Mouse (Mus musculus) MEL (cell line): ENCODE data around the gene Cog7. TPM values are rescaled to one million over a fixed set of nuclear protein-coding genes. Genes with fewer than 3 reads are reported as not detected.

Experiments used
- DNase-seq: peaks from one replicate; pipeline ENCODE4 v3.0.0; 2011; ENCODE audit warnings: low read depth, low spot score
- H3K27ac ChIP-seq: 2 replicates; pipeline ENCODE4 v1.5.1; 2012; ENCODE audit warnings: low read depth, mild to moderate bottlenecking, control low read depth, low read length, moderate library complexity; ENCODE audit not compliant: control insufficient read depth
- H3K27me3 ChIP-seq, 2 experiments: fragments of 150-350 bp in 1 of 2; sonication (generic) in 1 of 2; 2 replicates each; pipeline ENCODE4 v1.6.1; 2012; ENCODE audit warnings: low read length in 2 of 2, mild to moderate bottlenecking in 2 of 2, improper control_type of control experiment in 1 of 2, moderate library complexity in 1 of 2; ENCODE audit not compliant: insufficient read depth in 2 of 2, control insufficient read depth in 1 of 2
- H3K36me3 ChIP-seq, 2 experiments: 2 replicates each; pipeline ENCODE4 v1.6.1; 2012 to 2014; ENCODE audit warnings: low read length in 2 of 2, improper control_type of control experiment in 1 of 2, inconsistent platforms in 1 of 2, mild to moderate bottlenecking in 1 of 2; ENCODE audit not compliant: insufficient read depth in 2 of 2, control insufficient read depth in 1 of 2
- H3K4me1 ChIP-seq, 2 experiments: fragments of 150-350 bp in 1 of 2; sonication (generic) in 1 of 2; 2 replicates each; pipeline ENCODE4 v1.6.1; 2012; ENCODE audit warnings: low read length in 2 of 2, improper control_type of control experiment in 1 of 2, mild to moderate bottlenecking in 1 of 2; ENCODE audit not compliant: insufficient read depth in 2 of 2, control insufficient read depth in 1 of 2
- H3K4me3 ChIP-seq, 2 experiments: fragments of 150-350 bp in 1 of 2; sonication (generic) in 1 of 2; 2 replicates each; pipeline ENCODE4 v1.5.1; 2012; ENCODE audit warnings: low read depth in 2 of 2, low read length in 2 of 2, mild to moderate bottlenecking in 2 of 2, moderate library complexity in 2 of 2, control low read depth in 1 of 2, improper control_type of control experiment in 1 of 2; ENCODE audit not compliant: control insufficient read depth in 1 of 2, insufficient read depth in 1 of 2
- H3K79me2 ChIP-seq: 2 replicates; pipeline ENCODE4 v1.6.1; 2012; ENCODE audit warnings: mild to moderate bottlenecking, low read length, moderate library complexity; ENCODE audit not compliant: control insufficient read depth, poor library complexity, insufficient read depth
- H3K9ac ChIP-seq: 2 replicates; pipeline ENCODE4 v1.6.1; 2012; ENCODE audit warnings: low read depth, mild to moderate bottlenecking, control low read depth, low read length, moderate library complexity; ENCODE audit not compliant: control insufficient read depth, poor library complexity, severe bottlenecking
- H3K9me3 ChIP-seq: fragments of 150-350 bp; sonication (generic); replicated peaks from 2 replicates; pipeline ENCODE4 v1.6.1; 2012; ENCODE audit warnings: mild to moderate bottlenecking, low read length, improper control_type of control experiment, moderate library complexity; ENCODE audit not compliant: insufficient read depth
- BHLHE40 ChIP-seq: IDR thresholded peaks from 2 replicates; pipeline ENCODE4 v1.6.1; 2012; ENCODE audit warnings: low read depth, mild to moderate bottlenecking, inconsistent platforms, low read length, improper control_type of control experiment, borderline replicate concordance
- CHD1 ChIP-seq: IDR thresholded peaks from 2 replicates; pipeline ENCODE4 v1.6.1; 2012; ENCODE audit warnings: low read depth, mild to moderate bottlenecking, inconsistent platforms, low read length, improper control_type of control experiment
- CHD2 ChIP-seq: IDR thresholded peaks from 2 replicates; pipeline ENCODE4 v1.6.1; 2011; ENCODE audit warnings: low read length, improper control_type of control experiment
- CTCF ChIP-seq, 3 experiments: IDR thresholded peaks in 2 of 3; conservative IDR thresholded peaks in 1 of 3; 2 replicates each; pipeline ENCODE4 v1.5.1; 2011 to 2012; ENCODE audit warnings: low read length in 3 of 3, low read depth in 2 of 3, mild to moderate bottlenecking in 2 of 3, improper control_type of control experiment in 1 of 3, inconsistent platforms in 1 of 3, mixed read lengths in 1 of 3, moderate library complexity in 1 of 3; ENCODE audit not compliant: control insufficient read depth in 1 of 3, insufficient read depth in 1 of 3, poor library complexity in 1 of 3, severe bottlenecking in 1 of 3
- E2F4 ChIP-seq: IDR thresholded peaks from 2 replicates; pipeline ENCODE4 v1.6.1; 2011; ENCODE audit warnings: low read depth, low read length, improper control_type of control experiment, borderline replicate concordance
- ELF1 ChIP-seq: IDR thresholded peaks from 2 replicates; pipeline ENCODE4 v1.6.1; 2014; ENCODE audit warnings: low read depth, mild to moderate bottlenecking, inconsistent platforms, low read length, improper control_type of control experiment, moderate library complexity
- EP300 ChIP-seq, 2 experiments: IDR thresholded peaks; 2 replicates each; pipeline ENCODE4 v1.6.1; 2011; ENCODE audit warnings: improper control_type of control experiment in 2 of 2, low read length in 2 of 2, low read depth in 1 of 2, mild to moderate bottlenecking in 1 of 2
- ETS1 ChIP-seq: IDR thresholded peaks from 2 replicates; pipeline ENCODE4 v1.6.1; 2012; ENCODE audit warnings: low read depth, mild to moderate bottlenecking, inconsistent platforms, low read length, improper control_type of control experiment, moderate library complexity
- GATA1 ChIP-seq: IDR thresholded peaks from 2 replicates; pipeline ENCODE4 v1.6.1; 2011; ENCODE audit warnings: low read depth, low read length, improper control_type of control experiment
- HCFC1 ChIP-seq: IDR thresholded peaks from 2 replicates; pipeline ENCODE4 v1.6.1; 2012; ENCODE audit warnings: low read depth, mild to moderate bottlenecking, inconsistent platforms, low read length, improper control_type of control experiment, moderate library complexity
- MEF2A ChIP-seq: IDR thresholded peaks from 2 replicates; pipeline ENCODE4 v1.6.1; 2014; ENCODE audit warnings: low read depth, mild to moderate bottlenecking, inconsistent platforms, low read length, improper control_type of control experiment; ENCODE audit not compliant: poor library complexity, insufficient replicate concordance, severe bottlenecking; ENCODE audit errors: extremely low read depth
- MYB ChIP-seq: IDR thresholded peaks from 2 replicates; pipeline ENCODE4 v1.6.1; 2011; ENCODE audit warnings: mild to moderate bottlenecking, low read depth, low read length, improper control_type of control experiment
- MYC ChIP-seq: IDR thresholded peaks from 2 replicates; pipeline ENCODE4 v1.6.1; 2011; ENCODE audit warnings: low read depth, mild to moderate bottlenecking, low read length, improper control_type of control experiment, moderate library complexity
- NELFE ChIP-seq: IDR thresholded peaks from 2 replicates; pipeline ENCODE4 v1.6.1; 2011; ENCODE audit warnings: low read depth, low read length, improper control_type of control experiment
- POLR2AphosphoS2 ChIP-seq: IDR thresholded peaks from 2 replicates; pipeline ENCODE4 v1.6.1; 2011; ENCODE audit warnings: low read length, improper control_type of control experiment
- POLR2AphosphoS5 ChIP-seq: IDR thresholded peaks from 2 replicates; pipeline ENCODE4 v1.6.1; 2012; ENCODE audit warnings: low read depth, borderline replicate concordance, mild to moderate bottlenecking, inconsistent platforms, low read length, moderate library complexity, mixed read lengths
- RAD21 ChIP-seq: IDR thresholded peaks from 2 replicates; pipeline ENCODE4 v1.6.1; 2011; ENCODE audit warnings: mild to moderate bottlenecking, low read depth, low read length, improper control_type of control experiment
- RCOR1 ChIP-seq: IDR thresholded peaks from 2 replicates; pipeline ENCODE4 v1.6.1; 2012; ENCODE audit warnings: low read depth, mild to moderate bottlenecking, inconsistent platforms, low read length, improper control_type of control experiment
- TBP ChIP-seq: IDR thresholded peaks from 2 replicates; pipeline ENCODE4 v1.8.0; 2011; ENCODE audit warnings: low read depth, low read length, improper control_type of control experiment
- TCF12 ChIP-seq: IDR thresholded peaks from 2 replicates; pipeline ENCODE4 v1.6.1; 2014; ENCODE audit warnings: low read depth, mild to moderate bottlenecking, inconsistent platforms, low read length, improper control_type of control experiment, moderate library complexity
- ZC3H11A ChIP-seq: IDR thresholded peaks from 2 replicates; pipeline ENCODE4 v1.6.1; 2012; ENCODE audit warnings: low read depth, mild to moderate bottlenecking, inconsistent platforms, low read length, improper control_type of control experiment
- ZKSCAN1 ChIP-seq: IDR thresholded peaks from 2 replicates; pipeline ENCODE4 v1.6.1; 2012; ENCODE audit warnings: low read depth, mild to moderate bottlenecking, inconsistent platforms, low read length, improper control_type of control experiment, moderate library complexity
- ZMIZ1 ChIP-seq: IDR thresholded peaks from 2 replicates; pipeline ENCODE4 v1.6.1; 2012; ENCODE audit warnings: low read depth, mild to moderate bottlenecking, inconsistent platforms, low read length, improper control_type of control experiment, moderate library complexity
- ZNF384 ChIP-seq: IDR thresholded peaks from 2 replicates; pipeline ENCODE4 v1.6.1; 2012; ENCODE audit warnings: low read depth, mild to moderate bottlenecking, inconsistent platforms, low read length, improper control_type of control experiment
- polyA plus RNA-seq, 2 experiments: library from polyadenylated mRNA; stranded (reverse) in 1 of 2; unstranded in 1 of 2; fragments of >175 nt in 1 of 2; fragments of >200 nt in 1 of 2; gene quantifications; 2 replicates each; pipeline versions ENCODE4 v1.2.1 to v1.2.4; 2012; ENCODE audit warnings: low replicate concordance in 2 of 2, low read depth in 1 of 2; ENCODE audit not compliant: insufficient read length in 2 of 2, insufficient read depth in 1 of 2, missing spikeins in 1 of 2
- total RNA-seq: library from RNA; depleted of rRNA; stranded (reverse); fragments of 300-350 nt; gene quantifications from 2 replicates; pipeline ENCODE4 v1.2.3, GENCODE M21; 2012

The Cog7 gene
- total and polyA plus RNA-seq, 3 experiments = 17.1 to 21.2 TPM; not detected in 1

GRCm38 (mm10) chr7:121871631-121872030 is 109.9 kb downstream of the Cog7 start:
- no peak overlapping the region for H3K9ac ChIP-seq
- no peaks in the 10 kb centered on the region for H3K79me2 ChIP-seq
- H3K9me3 ChIP-seq = no peaks in the 10 kb centered on the region
- no peaks in the 10 kb centered on the region; a peak in 1 of 4 replicates for H3K27me3 ChIP-seq
- H3K27ac ChIP-seq = no peak overlapping the region
- DNase-seq = no peak
- TF ChIP-seq NELFE (no peak), ZKSCAN1 (no peak), MYC (no peak), CHD1 (no peak), ZMIZ1 (no peak), GATA1 (no peak), TCF12 (no peak), E2F4 (no peak), MEF2A (no peak), EP300 (IDR thresholded peaks at IDR 0.05; ENCODE audit: low read depth in 1 of 2, low read length in 2 of 2) (no peak), HCFC1 (no peak), ZC3H11A (no peak), CTCF (IDR thresholded peaks at IDR 0.05 in 2 of 3, conservative IDR thresholded peaks at IDR 0.05 in 1 of 3; ENCODE audit: control insufficient read depth in 1 of 3, insufficient read depth in 1 of 3, low read depth in 2 of 3, low read length in 3 of 3, poor library complexity in 1 of 3, severe bottlenecking in 1 of 3) (no peak)
- H3K4me3 ChIP-seq = no peak overlapping the region
- H3K4me1 ChIP-seq = no peaks in the 10 kb centered on the region
- no peaks in the 10 kb centered on the region for H3K36me3 ChIP-seq

- no peaks in the 10 kb centered on the region for H3K4me1 ChIP-seq
- H3K27me3 ChIP-seq = no peaks in the 10 kb centered on the region
- no peak for DNase-seq
- no peaks in the 10 kb centered on the region for H3K36me3 ChIP-seq
- no peak within 1 kb of the TSS for H3K9ac ChIP-seq
- H3K9me3 ChIP-seq = no peaks in the 10 kb centered on the region
- H3K79me2 ChIP-seq = no peaks in the 10 kb centered on the region
- TF ChIP-seq ZNF384 (no peak), ZMIZ1 (no peak), ETS1 (no peak), ZC3H11A (no peak), POLR2AphosphoS2 (no peak), ELF1 (no peak), ZKSCAN1 (no peak), TBP (no peak), RAD21 (no peak), MEF2A (no peak), CTCF (IDR thresholded peaks at IDR 0.05 in 2 of 3, conservative IDR thresholded peaks at IDR 0.05 in 1 of 3; ENCODE audit: control insufficient read depth in 1 of 3, insufficient read depth in 1 of 3, low read depth in 2 of 3, low read length in 3 of 3, poor library complexity in 1 of 3, severe bottlenecking in 1 of 3) (no peak), TCF12 (no peak), CHD2 (no peak), BHLHE40 (no peak), MYB (no peak), RCOR1 (no peak), POLR2AphosphoS5 (no peak), CHD1 (no peak)
- H3K4me3 ChIP-seq = no peak within 1 kb of the TSS
- no peak within 1 kb of the TSS for H3K27ac ChIP-seq
These were observed 116.5 kb downstream of the Cog7 start, which contains the start of gene Scnn1b for GRCm38 (mm10) chr7:121864858-121865585. Gene Scnn1b (plus strand): TSS chr7:121865038.
